Mouse (Mus musculus): ENCODE measurements around the gene Dctd. TPM values are rescaled to one million over a fixed set of nuclear protein-coding genes. Genes with fewer than 3 reads are reported as not detected.

The Dctd gene
- polyA plus RNA-seq, 1 experiment, result 57.0 TPM

DNA sequence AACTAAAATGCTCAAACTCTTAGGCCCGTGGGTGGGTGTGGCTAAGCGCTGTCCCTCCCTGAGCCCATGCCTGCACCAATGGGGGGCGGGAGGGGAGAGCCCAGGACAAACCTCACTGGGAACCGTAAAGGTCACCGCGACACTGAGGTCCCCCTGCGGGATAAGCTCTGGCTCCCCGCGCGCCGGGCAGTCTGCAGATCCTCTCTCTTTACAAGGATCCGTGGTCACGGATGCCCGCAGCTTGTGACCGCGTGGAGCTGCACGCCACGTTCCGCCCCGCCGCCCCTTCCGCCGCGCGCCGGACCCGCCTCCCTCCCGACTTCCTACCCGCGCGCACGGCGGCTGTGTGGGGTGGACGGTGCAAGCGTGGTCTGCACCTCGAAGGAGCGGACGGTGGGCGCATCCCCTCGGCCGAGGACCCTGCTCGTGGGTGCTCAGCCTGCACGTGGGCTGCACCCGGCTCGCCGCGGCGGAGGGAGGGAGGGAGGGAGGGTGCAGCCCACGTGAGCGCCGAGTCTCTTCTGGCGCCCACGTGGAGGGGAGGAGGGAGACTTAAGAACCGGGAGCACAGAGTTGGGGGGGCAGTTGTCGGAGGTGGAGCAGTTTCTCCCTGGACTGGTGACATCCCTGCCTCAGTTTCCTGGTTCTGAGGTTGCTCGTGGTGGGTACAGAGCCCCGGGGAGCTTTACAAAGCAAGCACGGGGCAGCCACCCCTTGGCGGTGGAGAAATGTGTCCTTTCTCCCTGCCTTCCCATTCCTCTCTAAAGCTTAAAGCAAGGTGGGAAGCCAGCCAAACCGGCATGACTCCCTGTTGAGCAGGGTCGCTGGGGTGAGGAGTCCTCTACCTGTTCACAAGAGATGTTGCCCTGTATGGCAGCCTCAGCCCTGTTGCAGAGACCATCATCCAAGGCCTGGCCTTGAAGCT, 11.2 kb downstream of the Dctd start:
- H3K9ac ChIP-seq (ENCODE audit: low read depth, poor library complexity, severe bottlenecking), result peak overlapping the region; percentile 73
- no peaks in the 10 kb centered on the region for H3K4me1 ChIP-seq (ENCODE audit: control insufficient read depth, insufficient read depth, low read length)
- H3K4me3 ChIP-seq (ENCODE audit: low read depth, low read length), result peak overlapping the region; percentile 72
- peaks cover 6% of the 10 kb centered on the region; the same call in 1 of the 2 replicates for H3K9me3 ChIP-seq (replicated peaks; ENCODE audit: control insufficient read depth, insufficient read depth, low read length, poor library complexity, severe bottlenecking)
- no peaks in the 10 kb centered on the region for H3K27me3 ChIP-seq (ENCODE audit: control insufficient read depth, insufficient read depth, low read length, poor library complexity, severe bottlenecking)
- peaks cover 24% of the 10 kb centered on the region for H3K36me3 ChIP-seq (ENCODE audit: control insufficient read depth, insufficient read depth, low read length, poor library complexity, severe bottlenecking)
- no peak overlapping the region for H3K27ac ChIP-seq (ENCODE audit: insufficient read depth, low read length)
- TF ChIP-seq EP300 (IDR thresholded peaks at IDR 0.05; ENCODE audit: insufficient read depth, low read depth, low read length), result no peak
- TF ChIP-seq POLR2A (IDR thresholded peaks at IDR 0.05; ENCODE audit: insufficient read depth, low read length), result no peak
- TF ChIP-seq CTCF (IDR thresholded peaks at IDR 0.05; ENCODE audit: low read depth, low read length), result no peak

DNA sequence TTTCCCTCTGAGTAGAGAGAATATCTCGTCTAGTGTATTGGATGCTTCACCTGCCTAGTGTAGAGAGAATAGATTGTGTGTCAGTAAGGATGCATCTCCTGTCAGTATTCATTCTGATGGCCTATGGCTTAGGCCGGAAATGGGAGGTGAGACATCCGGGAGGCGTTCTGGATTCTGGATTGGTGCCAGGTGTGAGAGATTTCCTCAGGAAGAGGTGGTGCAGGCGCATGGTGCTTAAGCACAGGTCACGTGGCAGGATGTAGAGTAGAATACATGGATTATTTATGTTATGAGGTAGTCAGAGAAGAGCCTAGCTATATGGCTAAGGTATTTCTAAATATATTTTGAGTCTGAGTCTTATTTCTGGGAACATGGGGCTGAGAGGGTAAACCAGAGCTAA, 15.7 kb downstream of the Dctd start:
- no peaks in the 10 kb centered on the region for H3K27me3 ChIP-seq (ENCODE audit: control insufficient read depth, insufficient read depth, low read length, poor library complexity, severe bottlenecking)
- TF ChIP-seq CTCF (IDR thresholded peaks at IDR 0.05; ENCODE audit: low read depth, low read length), result no peak
- TF ChIP-seq EP300 (IDR thresholded peaks at IDR 0.05; ENCODE audit: insufficient read depth, low read depth, low read length), result no peak
- TF ChIP-seq POLR2A (IDR thresholded peaks at IDR 0.05; ENCODE audit: insufficient read depth, low read length), result no peak
- H3K4me1 ChIP-seq (ENCODE audit: control insufficient read depth, insufficient read depth, low read length), result no peaks in the 10 kb centered on the region
- no peak overlapping the region for H3K4me3 ChIP-seq (ENCODE audit: low read depth, low read length)
- peaks cover 2% of the 10 kb centered on the region for H3K9me3 ChIP-seq (replicated peaks; ENCODE audit: control insufficient read depth, insufficient read depth, low read length, poor library complexity, severe bottlenecking)
- no peak overlapping the region for H3K9ac ChIP-seq (ENCODE audit: low read depth, poor library complexity, severe bottlenecking)
- H3K36me3 ChIP-seq (ENCODE audit: control insufficient read depth, insufficient read depth, low read length, poor library complexity, severe bottlenecking), result peaks cover 51% of the 10 kb centered on the region
- H3K27ac ChIP-seq (ENCODE audit: insufficient read depth, low read length), result no peak overlapping the region

DNA sequence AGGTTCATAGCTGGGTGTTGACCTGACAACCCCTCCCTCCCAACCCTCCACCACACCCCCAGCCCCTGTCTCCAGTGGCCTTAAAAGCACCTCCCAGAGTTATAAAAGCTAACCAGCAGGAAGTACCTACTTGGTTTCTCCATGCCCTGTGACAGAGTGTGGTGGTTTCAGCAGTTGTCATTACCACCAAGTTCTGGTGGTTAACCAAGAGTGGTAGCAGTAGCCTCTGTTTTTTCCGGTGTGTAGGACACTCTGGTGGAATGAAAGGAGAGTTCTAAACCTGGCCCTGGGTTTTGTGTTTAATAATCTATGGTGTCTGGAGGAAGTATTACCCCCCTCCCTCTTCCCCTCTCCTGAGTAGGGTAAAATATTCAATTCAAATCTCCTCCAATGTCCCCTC, 24.1 kb downstream of the Dctd start:
- TF ChIP-seq EP300 (IDR thresholded peaks at IDR 0.05; ENCODE audit: insufficient read depth, low read depth, low read length) (no peak), CTCF (IDR thresholded peaks at IDR 0.05; ENCODE audit: low read depth, low read length) (no peak), POLR2A (IDR thresholded peaks at IDR 0.05; ENCODE audit: insufficient read depth, low read length) (no peak)
- Histone ChIP-seq H3K4me3 (ENCODE audit: low read depth, low read length) (no peak overlapping the region), H3K9me3 (replicated peaks; ENCODE audit: control insufficient read depth, insufficient read depth, low read length, poor library complexity, severe bottlenecking) (peaks cover 2% of the 10 kb centered on the region), H3K36me3 (ENCODE audit: control insufficient read depth, insufficient read depth, low read length, poor library complexity, severe bottlenecking) (peaks cover 19% of the 10 kb centered on the region), H3K4me1 (ENCODE audit: control insufficient read depth, insufficient read depth, low read length) (no peaks in the 10 kb centered on the region), H3K27ac (ENCODE audit: insufficient read depth, low read length) (no peak overlapping the region), H3K9ac (ENCODE audit: low read depth, poor library complexity, severe bottlenecking) (no peak overlapping the region), H3K27me3 (ENCODE audit: control insufficient read depth, insufficient read depth, low read length, poor library complexity, severe bottlenecking) (no peaks in the 10 kb centered on the region)

DNA sequence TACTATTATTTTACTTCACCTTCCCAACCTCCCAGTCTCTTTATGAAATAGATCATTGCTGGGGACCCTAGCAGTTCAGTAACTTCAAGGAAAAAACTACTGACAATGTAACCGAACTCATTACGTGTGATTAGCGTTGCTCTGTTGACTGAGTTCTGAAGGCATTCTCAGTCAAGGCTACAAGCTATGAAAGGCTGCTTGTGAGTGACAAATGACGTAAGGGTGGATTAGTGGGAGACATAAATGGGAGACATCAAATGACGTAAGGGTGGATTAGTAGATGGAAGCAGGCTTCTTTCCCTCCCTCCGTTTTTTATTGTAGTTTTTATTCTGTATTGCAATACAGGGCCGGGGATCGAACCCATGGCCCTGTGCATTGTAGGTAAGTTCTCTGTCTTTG, 26.0 kb downstream of the Dctd start:
- Histone ChIP-seq H3K9ac (ENCODE audit: low read depth, poor library complexity, severe bottlenecking) (no peak overlapping the region), H3K4me1 (ENCODE audit: control insufficient read depth, insufficient read depth, low read length) (no peaks in the 10 kb centered on the region), H3K9me3 (replicated peaks; ENCODE audit: control insufficient read depth, insufficient read depth, low read length, poor library complexity, severe bottlenecking) (no peaks in the 10 kb centered on the region), H3K27me3 (ENCODE audit: control insufficient read depth, insufficient read depth, low read length, poor library complexity, severe bottlenecking) (no peaks in the 10 kb centered on the region), H3K4me3 (ENCODE audit: low read depth, low read length) (no peak overlapping the region), H3K36me3 (ENCODE audit: control insufficient read depth, insufficient read depth, low read length, poor library complexity, severe bottlenecking) (peaks cover 22% of the 10 kb centered on the region), H3K27ac (ENCODE audit: insufficient read depth, low read length) (no peak overlapping the region)
- no peak for TF ChIP-seq POLR2A (IDR thresholded peaks at IDR 0.05; ENCODE audit: insufficient read depth, low read length)
- TF ChIP-seq CTCF (IDR thresholded peaks at IDR 0.05; ENCODE audit: low read depth, low read length), result no peak
- TF ChIP-seq EP300 (IDR thresholded peaks at IDR 0.05; ENCODE audit: insufficient read depth, low read depth, low read length), result no peak

DNA sequence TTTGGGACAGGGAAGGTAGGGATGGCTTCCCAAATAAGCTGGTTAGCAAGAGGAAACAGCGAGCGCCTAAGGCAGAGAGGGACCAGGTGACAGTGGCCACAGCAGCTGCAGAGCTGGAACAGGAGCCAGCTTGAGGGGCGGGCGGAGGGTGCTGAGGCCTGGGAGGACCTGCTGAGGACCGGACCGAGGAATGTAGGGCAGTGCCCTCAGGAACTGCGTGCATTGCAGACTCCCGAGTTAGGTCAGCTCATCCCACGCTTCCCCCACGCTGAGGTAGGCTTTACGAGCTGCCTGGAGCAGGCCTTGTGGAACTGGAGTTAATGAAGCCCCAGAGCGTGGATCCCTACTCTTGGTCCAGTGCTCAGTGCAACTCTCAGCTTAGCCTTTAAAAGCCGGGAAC, 28.1 kb downstream of the Dctd start:
- Histone ChIP-seq H3K27ac (ENCODE audit: insufficient read depth, low read length) (no peak overlapping the region), H3K9ac (ENCODE audit: low read depth, poor library complexity, severe bottlenecking) (no peak overlapping the region), H3K27me3 (ENCODE audit: control insufficient read depth, insufficient read depth, low read length, poor library complexity, severe bottlenecking) (no peaks in the 10 kb centered on the region), H3K4me1 (ENCODE audit: control insufficient read depth, insufficient read depth, low read length) (no peaks in the 10 kb centered on the region), H3K4me3 (ENCODE audit: low read depth, low read length) (no peak overlapping the region), H3K9me3 (replicated peaks; ENCODE audit: control insufficient read depth, insufficient read depth, low read length, poor library complexity, severe bottlenecking) (no peaks in the 10 kb centered on the region), H3K36me3 (ENCODE audit: control insufficient read depth, insufficient read depth, low read length, poor library complexity, severe bottlenecking) (peaks cover 21% of the 10 kb centered on the region)
- TF ChIP-seq EP300 (IDR thresholded peaks at IDR 0.05; ENCODE audit: insufficient read depth, low read depth, low read length) (no peak), POLR2A (IDR thresholded peaks at IDR 0.05; ENCODE audit: insufficient read depth, low read length) (no peak), CTCF (IDR thresholded peaks at IDR 0.05; ENCODE audit: low read depth, low read length) (no peak)

DNA sequence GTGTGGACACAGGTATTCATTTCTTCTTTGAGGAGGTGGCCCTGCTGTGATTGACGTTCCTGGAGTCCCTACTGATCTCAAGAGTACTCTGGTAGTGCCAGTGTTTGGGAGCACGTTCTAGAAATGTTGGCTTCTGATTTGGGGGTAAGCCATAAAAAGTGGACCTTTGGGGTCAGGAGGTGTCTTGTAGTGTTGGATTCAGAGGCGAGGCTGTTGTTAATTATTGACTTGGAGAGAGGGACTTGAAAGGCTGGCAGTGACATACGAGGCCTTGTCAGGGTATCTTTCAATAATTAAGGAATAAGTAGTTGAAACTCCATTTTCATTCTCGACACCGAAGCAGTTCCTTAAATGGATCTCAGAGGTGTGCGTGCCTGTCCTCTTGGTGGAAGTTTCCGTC, 31.4 kb downstream of the Dctd start:
- peaks cover 2% of the 10 kb centered on the region for H3K4me1 ChIP-seq (ENCODE audit: control insufficient read depth, insufficient read depth, low read length)
- peaks cover 13% of the 10 kb centered on the region for H3K36me3 ChIP-seq (ENCODE audit: control insufficient read depth, insufficient read depth, low read length, poor library complexity, severe bottlenecking)
- H3K27ac ChIP-seq (ENCODE audit: insufficient read depth, low read length), result no peak overlapping the region
- TF ChIP-seq POLR2A (IDR thresholded peaks at IDR 0.05; ENCODE audit: insufficient read depth, low read length), result no peak
- TF ChIP-seq CTCF (IDR thresholded peaks at IDR 0.05; ENCODE audit: low read depth, low read length), result no peak
- no peak for TF ChIP-seq EP300 (IDR thresholded peaks at IDR 0.05; ENCODE audit: insufficient read depth, low read depth, low read length)
- H3K4me3 ChIP-seq (ENCODE audit: low read depth, low read length), result no peak overlapping the region
- H3K27me3 ChIP-seq (ENCODE audit: control insufficient read depth, insufficient read depth, low read length, poor library complexity, severe bottlenecking), result no peaks in the 10 kb centered on the region
- no peaks in the 10 kb centered on the region for H3K9me3 ChIP-seq (replicated peaks; ENCODE audit: control insufficient read depth, insufficient read depth, low read length, poor library complexity, severe bottlenecking)
- no peak overlapping the region for H3K9ac ChIP-seq (ENCODE audit: low read depth, poor library complexity, severe bottlenecking)

All from ES-Bruce4 (cell line).